Mouse (Mus musculus) forebrain, embryonic 14.5 days (tissue): Measurements from ENCODE around the gene Cars. TPM values are rescaled to one million over a fixed set of nuclear protein-coding genes. Genes with fewer than 3 reads are reported as not detected.

Source experiments
- ATAC-seq: fragments of 200-750 bp; cut with Nextera tagmentation; 2 replicates; pipeline ENCODE4 v1.8.0; 2017; ENCODE audit warnings: mild to moderate bottlenecking, moderate library complexity
- DNase-seq: peaks from one replicate; pipeline ENCODE4 v3.0.0-alpha.2; 2015; ENCODE audit warnings: low spot score
- H3K27ac ChIP-seq: fragments of 300-500 bp; sonication (generic); 2 replicates; pipeline ENCODE4 v1.5.1; 2014; ENCODE audit warnings: low read depth, mild to moderate bottlenecking, control low read depth, low read length, moderate library complexity
- H3K27me3 ChIP-seq: fragments of 300-500 bp; sonication (generic); replicated peaks from 2 replicates; pipeline ENCODE4 v1.6.1; 2014; ENCODE audit warnings: low read length, control low read depth, mixed read lengths; ENCODE audit not compliant: control insufficient read depth, insufficient read depth
- H3K36me3 ChIP-seq: fragments of 300-500 bp; sonication (generic); 2 replicates; pipeline ENCODE4 v1.6.1; 2014; ENCODE audit warnings: low read length, control low read depth; ENCODE audit not compliant: control insufficient read depth, insufficient read depth
- H3K4me1 ChIP-seq: fragments of 300-500 bp; sonication (generic); 2 replicates; pipeline ENCODE4 v1.6.1; 2014; ENCODE audit warnings: antibody characterized with exemption, low read length, control low read depth; ENCODE audit not compliant: control insufficient read depth, insufficient read depth
- H3K4me2 ChIP-seq: fragments of 300-500 bp; sonication (generic); 2 replicates; pipeline ENCODE4 v1.6.1; 2014; ENCODE audit warnings: mild to moderate bottlenecking, control low read depth, low read length
- H3K4me3 ChIP-seq: fragments of 300-500 bp; sonication (generic); 2 replicates; pipeline ENCODE4 v1.5.1; 2014; ENCODE audit warnings: low read depth, low read length, control low read depth
- H3K9ac ChIP-seq: fragments of 300-500 bp; sonication (generic); 2 replicates; pipeline ENCODE4 v1.6.1; 2014; ENCODE audit warnings: mild to moderate bottlenecking, low read length, control low read depth, moderate library complexity
- H3K9me3 ChIP-seq: fragments of 300-500 bp; sonication (generic); replicated peaks from 2 replicates; pipeline ENCODE4 v1.6.1; 2016; ENCODE audit warnings: low read length, control low read depth, mixed read lengths; ENCODE audit not compliant: control insufficient read depth
- WGBS: fragments of 180-500 bp; shearing (Covaris S2); extraction: QIAGEN DNeasy Blood & Tissue Kit; methylation state at CpG from one replicate; pipeline ENCODE4 v1.1.7; 2014; 5-methylcytosine and 5-hydroxymethylcytosine counted together
- polyA plus RNA-seq: library from polyadenylated mRNA; unstranded; fragments of >200 nt; fragmentation: Nextera tagmentation; extraction: Ambion mirVana; gene quantifications from 2 replicates; pipeline ENCODE4 v1.2.1, GENCODE M21; 2014

Gene Cars
- polyA plus RNA-seq, 1 experiment from 2014 or later, result 51.5 TPM

GRCm38 (mm10) chr7:143600231-143600740 lies 396 bp upstream of the Cars start:
- Histone ChIP-seq H3K9ac (peak overlapping the region; percentile 45; the same call in 1 of the 2 replicates), H3K36me3 (peaks cover 6% of the 10 kb centered on the region; the same call in 1 of the 2 replicates), H3K4me1 (peaks cover 8% of the 10 kb centered on the region), H3K4me2 (peak overlapping the region; percentile 97), H3K27ac (no peak overlapping the region), H3K27me3 (no peaks in the 10 kb centered on the region), H3K9me3 (no peaks in the 10 kb centered on the region), H3K4me3 (peak overlapping the region; percentile 92)
- 9% methylated on average over 15 of the region's 15 CpGs for WGBS
- DNase-seq, result no peak
- no peak for ATAC-seq

- ATAC-seq, result peak; percentile 53; the same call in 1 of the 2 replicates
- H3K27ac ChIP-seq, result 0 out of 2 replicates have a peak overlapping the region, but pooled peaks have one; percentile 21
- H3K4me2 ChIP-seq, result no peak overlapping the region
- no peaks in the 10 kb centered on the region for H3K9me3 ChIP-seq
- peaks cover 8% of the 10 kb centered on the region for H3K4me1 ChIP-seq
- 49% methylated on average over 5 of the region's 5 CpGs for WGBS
- peak; percentile 81 for DNase-seq
- no peak overlapping the region for H3K9ac ChIP-seq
- H3K36me3 ChIP-seq, result peaks cover 30% of the 10 kb centered on the region
- H3K27me3 ChIP-seq, result no peaks in the 10 kb centered on the region
- no peak overlapping the region for H3K4me3 ChIP-seq
These were observed 5.0 kb downstream of the Cars start for GRCm38 (mm10) chr7:143594865-143595264.

GRCm38 (mm10) chr7:143592255-143592654 lies 7.6 kb downstream of the Cars start:
- 91% methylated on average over 10 of the region's 10 CpGs for WGBS
- no peaks in the 10 kb centered on the region for H3K27me3 ChIP-seq
- H3K4me3 ChIP-seq, result no peak overlapping the region
- no peak overlapping the region for H3K27ac ChIP-seq
- H3K9me3 ChIP-seq, result no peaks in the 10 kb centered on the region
- H3K4me1 ChIP-seq, result no peaks in the 10 kb centered on the region
- no peak overlapping the region for H3K9ac ChIP-seq
- DNase-seq (no peak), ATAC-seq (no peak)
- no peak overlapping the region for H3K4me2 ChIP-seq
- peaks cover 54% of the 10 kb centered on the region for H3K36me3 ChIP-seq

DNA sequence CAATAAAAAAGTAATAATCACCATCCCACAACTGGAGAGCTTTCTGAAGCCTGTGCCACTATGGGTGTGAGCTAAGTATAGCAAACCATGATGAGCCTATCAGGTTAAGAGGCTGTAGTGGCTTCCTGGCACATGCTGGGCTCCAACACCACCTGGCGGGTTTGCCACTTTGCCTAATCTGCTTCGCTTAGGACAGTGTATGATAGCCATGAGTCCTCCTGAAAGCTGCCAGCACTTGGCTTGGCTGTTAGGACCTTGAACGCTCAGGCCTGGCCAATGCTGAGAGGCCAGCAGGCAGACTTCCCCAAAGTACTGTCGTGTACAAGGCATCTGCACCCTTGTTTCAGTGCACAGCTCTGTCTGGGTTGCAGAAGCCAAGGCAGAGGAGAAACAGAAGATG lies 11.9 kb downstream of the Cars start:
- no peak for ATAC-seq
- no peak overlapping the region for H3K9ac ChIP-seq
- H3K27ac ChIP-seq, result no peak overlapping the region
- H3K27me3 ChIP-seq, result no peaks in the 10 kb centered on the region
- no peaks in the 10 kb centered on the region for H3K4me1 ChIP-seq
- DNase-seq, result no peak
- 91% methylated on average over 4 of the region's 4 CpGs for WGBS
- H3K36me3 ChIP-seq, result peaks cover 86% of the 10 kb centered on the region
- H3K9me3 ChIP-seq, result no peaks in the 10 kb centered on the region
- H3K4me3 ChIP-seq, result no peak overlapping the region
- H3K4me2 ChIP-seq, result no peak overlapping the region

GRCm38 (mm10) chr7:143587586-143587985 lies 12.3 kb downstream of the Cars start:
- no peak overlapping the region for H3K27ac ChIP-seq
- H3K4me1 ChIP-seq, result no peaks in the 10 kb centered on the region
- no peak overlapping the region for H3K4me3 ChIP-seq
- no peaks in the 10 kb centered on the region for H3K9me3 ChIP-seq
- no peak overlapping the region for H3K9ac ChIP-seq
- DNase-seq (no peak), ATAC-seq (no peak)
- no peaks in the 10 kb centered on the region for H3K27me3 ChIP-seq
- H3K36me3 ChIP-seq, result peaks cover 90% of the 10 kb centered on the region
- 88% methylated on average over 5 of the region's 5 CpGs for WGBS
- H3K4me2 ChIP-seq, result no peak overlapping the region

DNA sequence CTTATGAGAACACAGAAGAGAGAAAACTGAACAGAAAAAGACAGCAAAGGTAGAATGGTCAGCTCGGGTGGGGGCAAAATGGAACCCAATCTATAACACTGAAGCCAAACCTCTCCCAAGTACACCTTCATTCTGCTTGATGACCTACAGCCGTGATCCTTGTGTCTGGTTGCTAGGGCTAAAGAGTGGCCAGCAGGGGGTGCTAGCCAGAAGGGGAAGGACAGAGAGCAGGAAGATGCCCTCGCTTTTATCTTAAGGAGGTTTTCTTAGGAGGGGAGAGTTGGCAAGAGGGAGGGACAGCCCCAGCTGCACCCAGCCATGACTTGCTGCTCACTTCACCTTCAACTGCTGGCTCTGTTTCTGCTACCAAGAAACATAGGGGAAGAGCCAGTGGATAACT lies 15.9 kb downstream of the Cars start:
- DNase-seq, result peak; percentile 53
- no peak overlapping the region for H3K4me3 ChIP-seq
- H3K9ac ChIP-seq, result no peak overlapping the region
- H3K9me3 ChIP-seq, result no peaks in the 10 kb centered on the region
- H3K36me3 ChIP-seq, result peaks cover 79% of the 10 kb centered on the region
- WGBS, result 40% methylated on average over 3 of the region's 3 CpGs
- no peak for ATAC-seq
- H3K27me3 ChIP-seq, result no peaks in the 10 kb centered on the region
- no peak overlapping the region for H3K4me2 ChIP-seq
- no peaks in the 10 kb centered on the region for H3K4me1 ChIP-seq
- no peak overlapping the region for H3K27ac ChIP-seq

DNA sequence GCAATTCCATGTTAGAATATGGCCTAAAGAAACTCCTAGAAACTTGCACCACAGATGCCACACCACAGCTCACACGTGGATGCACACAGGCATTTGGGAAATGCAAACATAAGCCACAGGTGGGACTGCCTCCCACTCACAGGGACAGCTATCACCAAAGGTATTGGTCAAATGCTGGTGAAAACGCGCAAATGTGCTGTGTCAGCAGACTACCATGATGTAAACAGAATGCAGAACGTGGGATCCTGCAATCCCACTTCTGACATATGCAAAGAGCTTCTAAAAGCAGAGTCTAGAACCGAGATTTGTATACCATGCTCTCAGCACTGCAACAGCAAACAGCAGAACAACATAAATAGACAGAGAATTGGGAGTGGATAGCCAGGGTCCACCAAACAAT lies 16.9 kb downstream of the Cars start:
- H3K4me1 ChIP-seq, result no peaks in the 10 kb centered on the region
- no peak overlapping the region for H3K4me2 ChIP-seq
- H3K36me3 ChIP-seq, result peaks cover 77% of the 10 kb centered on the region
- ATAC-seq (no peak), DNase-seq (no peak)
- no peak overlapping the region for H3K27ac ChIP-seq
- H3K9me3 ChIP-seq, result no peaks in the 10 kb centered on the region
- WGBS, result 95% methylated on average over 5 of the region's 5 CpGs
- H3K9ac ChIP-seq, result no peak overlapping the region
- no peaks in the 10 kb centered on the region for H3K27me3 ChIP-seq
- H3K4me3 ChIP-seq, result no peak overlapping the region

- Histone ChIP-seq H3K4me3 (no peak overlapping the region), H3K4me2 (no peak overlapping the region), H3K9me3 (no peaks in the 10 kb centered on the region), H3K9ac (no peak overlapping the region), H3K27ac (no peak overlapping the region), H3K36me3 (peaks cover 89% of the 10 kb centered on the region), H3K27me3 (no peaks in the 10 kb centered on the region), H3K4me1 (no peaks in the 10 kb centered on the region)
- 95% methylated on average over 11 of the region's 11 CpGs for WGBS
- no peak for DNase-seq
- no peak for ATAC-seq
These were observed 24.1 kb downstream of the Cars start for GRCm38 (mm10) chr7:143575751-143576150.

- Histone ChIP-seq H3K27ac (no peak overlapping the region), H3K27me3 (no peaks in the 10 kb centered on the region), H3K9me3 (no peaks in the 10 kb centered on the region), H3K4me1 (no peaks in the 10 kb centered on the region), H3K4me2 (no peak overlapping the region), H3K9ac (no peak overlapping the region), H3K36me3 (peaks cover 91% of the 10 kb centered on the region), H3K4me3 (no peak overlapping the region)
- ATAC-seq (no peak), DNase-seq (no peak)
- WGBS, result 92% methylated on average over 3 of the region's 3 CpGs
These were observed 34.2 kb downstream of the Cars start for GRCm38 (mm10) chr7:143565648-143566039.
